Comparison of ENCODE assay signal across 9 mouse cellular contexts in the genomic region with DNA sequence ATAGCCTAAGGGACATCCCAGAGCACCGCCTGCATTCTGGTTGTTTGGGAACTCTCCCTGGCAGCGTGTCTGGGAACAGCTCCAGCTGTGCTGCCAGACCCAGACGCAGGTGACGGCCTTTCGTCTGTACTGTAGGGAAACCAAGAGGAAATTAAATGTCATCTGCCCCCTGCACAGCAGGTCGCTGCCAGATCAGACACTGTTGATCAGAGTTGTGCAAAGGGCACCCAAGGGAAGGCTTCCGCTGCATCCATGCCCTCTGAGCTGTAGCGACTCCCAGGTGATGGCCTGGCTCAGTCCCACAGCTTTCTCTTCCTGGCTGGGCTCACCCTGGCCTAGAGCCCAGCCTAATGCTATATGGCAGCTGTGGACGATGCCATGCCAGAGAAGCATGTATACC. TPM values are rescaled to one million over a fixed set of nuclear protein-coding genes. Genes with fewer than 3 reads are reported as not detected.
DNase-seq lines count a peak whose midpoint lies in the region; ATAC-seq and TF ChIP-seq lines count a peak whose summit lies in the region.
"Had no signal": no experiment of that assay in that cellular context is flagged by ENCODE, and none has a peak within 500 bp of the region (broad histone marks: within the 10 kb centered on the region; RNA-seq: fewer than 3 reads in every experiment).

No protein-coding gene starts in this region.

- peaks cover 10% of the 10 kb centered on the region for H3K4me1 ChIP-seq in liver, adult 2 months (ENCODE audit: control insufficient read depth, insufficient read depth, low read length)
- H3K4me1 ChIP-seq in liver, embryonic 12.5 days: peaks cover 69% of the 10 kb centered on the region
- H3K4me1 ChIP-seq in limb, embryonic 10.5 days: peaks cover 78% of the 10 kb centered on the region

- no peaks in the 10 kb centered on the region; the same call in 1 of the 2 replicates for H3K36me3 ChIP-seq in liver, adult 2 months (ENCODE audit: control insufficient read depth, insufficient read depth, low read length)
- peaks cover 43% of the 10 kb centered on the region for H3K36me3 ChIP-seq in liver, embryonic 12.5 days
- H3K36me3 ChIP-seq in limb, embryonic 10.5 days: peaks cover 54% of the 10 kb centered on the region

- H3K27ac ChIP-seq in liver, adult 2 months (replicated peaks; ENCODE audit: insufficient read depth, low read depth, low read length): no peak overlapping the region
- H3K27ac ChIP-seq in liver, embryonic 12.5 days: no peak overlapping the region
- peak overlapping the region; percentile 73 for H3K27ac ChIP-seq in limb, embryonic 10.5 days

- no peaks in the 10 kb centered on the region for H3K79me2 ChIP-seq in liver, adult 2 months (ENCODE audit: control insufficient read depth, insufficient read depth, low read length)

- no peak for ATAC-seq in cerebellum, adult (ENCODE audit: insufficient number of reproducible peaks, low FRiP score, low TSS enrichment)
- ATAC-seq in liver, embryonic 12.5 days: no peak
- no peak for ATAC-seq in inflammation-experienced regulatory T-cells, adult 6 months

- H3K9me3 ChIP-seq in liver, embryonic 12.5 days (replicated peaks): no peaks in the 10 kb centered on the region
- H3K9me3 ChIP-seq in limb, embryonic 10.5 days (replicated peaks): no peaks in the 10 kb centered on the region

- TF ChIP-seq POLR2A in liver, adult 2 months (IDR thresholded peaks at IDR 0.05; ENCODE audit: extremely low read depth, insufficient read depth, low read length): no peak

- no peak overlapping the region for H3K4me3 ChIP-seq in liver, adult 2 months (ENCODE audit: insufficient read depth, low read depth, low read length)
- no peak overlapping the region for H3K4me3 ChIP-seq in liver, embryonic 12.5 days
- H3K4me3 ChIP-seq in limb, embryonic 10.5 days: no peak overlapping the region

- DNase-seq in cerebellum, adult 11 months: peak; percentile 15
- peak; percentile 77 for DNase-seq in liver, adult 2 months (ENCODE audit: extremely low read depth, low read depth, low spot score)
- DNase-seq in cerebellum, postnatal 25 days: peak; percentile 43 to 54
- DNase-seq in limb, embryonic 10.5 days (ENCODE audit: low spot score): peak; percentile 42
- DNase-seq in layer of hippocampus, postnatal 10 days (ENCODE audit: low spot score in 2 of 2): no peak
- DNase-seq: thymus, postnatal 25 days had no signal

- no peaks in the 10 kb centered on the region for H3K27me3 ChIP-seq in liver, adult 2 months (ENCODE audit: control insufficient read depth, insufficient read depth, low read length)
- no peaks in the 10 kb centered on the region for H3K27me3 ChIP-seq in liver, embryonic 12.5 days (replicated peaks)
- no peaks in the 10 kb centered on the region for H3K27me3 ChIP-seq in limb, embryonic 10.5 days (ENCODE audit: low read depth, poor library complexity, severe bottlenecking)

- no peak overlapping the region for H3K9ac ChIP-seq in liver, adult 2 months (ENCODE audit: low read depth, low read length)
- H3K9ac ChIP-seq in liver, embryonic 12.5 days: no peak overlapping the region

- 25% methylated on average over 9 of the region's 9 CpGs for WGBS in liver, adult 2 months
- 85% methylated on average over 9 of the region's 9 CpGs for WGBS in liver, embryonic 12.5 days (ENCODE audit: insufficient replicate concordance)
- 69% methylated on average over 9 of the region's 9 CpGs for WGBS in limb, embryonic 10.5 days

- H3K4me2 ChIP-seq in liver, embryonic 12.5 days: no peak overlapping the region

- no peak for TF ChIP-seq CTCF in liver, adult 2 months (IDR thresholded peaks at IDR 0.05; ENCODE audit: low read depth, low read length)

RNA-seq across cellular contexts. Expression of a gene that starts 58.1 kb away (rescaled TPM):
- 16.8 and 24.4 TPM in 2 replicates for total RNA-seq in liver, adult 2 months (2014; rRNA removed)
- polyA plus RNA-seq in liver, adult 2 months (2012; rRNA removed): 41.8 and 42.1 TPM in 2 replicates
- 53.7 and 57.8 TPM in 2 replicates for polyA plus RNA-seq in liver, embryonic 12.5 days (2016; fragmentation: Nextera tagmentation; extraction: Ambion mirVana)
- 114 and 147 TPM in 2 replicates for polyA plus RNA-seq in limb, embryonic 10.5 days (2016; fragmentation: Nextera tagmentation; extraction: Ambion mirVana)
- 10 to 100 TPM; 37.3 to 65.3 (median 61.9) TPM for polyA plus RNA-seq in inflammation-experienced regulatory T-cells, adult 6 months (2017; shearing (Covaris generic))
- total RNA-seq in layer of hippocampus, postnatal 10 days (2021): 100 to 1,000 TPM; 217 to 237 TPM

Comparison
In these comparisons a context has a peak if more than half of its experiments do, and no peak if none do; other contexts are left out.
1. DNase-seq: peak in cerebellum, adult 11 months (single experiment), liver, adult 2 months (single experiment), cerebellum, postnatal 25 days (2 of 2) and limb, embryonic 10.5 days (single experiment); none in layer of hippocampus, postnatal 10 days (0 of 2).